15 mouse cellular contexts compared by ENCODE assay signal in genomic region chr17:88614234-88614633, GRCm38 (mm10). TPM values are rescaled to one million over a fixed set of nuclear protein-coding genes. Genes with fewer than 3 reads are reported as not detected.
DNase-seq lines count a peak whose midpoint lies in the region; ATAC-seq and TF ChIP-seq lines count a peak whose summit lies in the region.
"Had no signal": no experiment of that assay in that cellular context is flagged by ENCODE, and none has a peak within 500 bp of the region (broad histone marks: within the 10 kb centered on the region; RNA-seq: fewer than 3 reads in every experiment).

No protein-coding gene starts in this region.

- no peak for DNase-seq in hindbrain, embryonic 14.5 days (ENCODE audit: low spot score)
- peak; percentile 92 for DNase-seq in adipocyte (ENCODE audit: low spot score)
- no peak for DNase-seq in left cerebral cortex, postnatal 10 days (ENCODE audit: extremely low spot score in 1 of 2, low spot score in 2 of 2)
- DNase-seq in forebrain, embryonic 11.5 days (ENCODE audit: low spot score), result no peak
- no peak for DNase-seq in layer of hippocampus, adult 8-10 months (ENCODE audit: low spot score in 2 of 2)
- DNase-seq: cerebellum, adult 11-12 months; kidney, adult 18-20 months; right cerebral cortex, adult 18-20 months had no signal

- H3K27me3 ChIP-seq in hindbrain, embryonic 15.5 days, result no peaks in the 10 kb centered on the region
- H3K27me3 ChIP-seq in hindbrain, embryonic 14.5 days (ENCODE audit: control insufficient read depth, insufficient read depth, low read length), result no peaks in the 10 kb centered on the region
- no peaks in the 10 kb centered on the region for H3K27me3 ChIP-seq in intestine, embryonic 16.5 days (replicated peaks; ENCODE audit: control insufficient read depth, insufficient read depth, low read length)
- no peaks in the 10 kb centered on the region for H3K27me3 ChIP-seq in small intestine, adult 2 months (ENCODE audit: control insufficient read depth, insufficient read depth, low read length)
- H3K27me3 ChIP-seq in forebrain, embryonic 11.5 days (ENCODE audit: control insufficient read depth, insufficient read depth, low read length), result no peaks in the 10 kb centered on the region
- H3K27me3 ChIP-seq: embryonic facial prominence, embryonic 15.5 days had no signal

- WGBS in hindbrain, embryonic 15.5 days, result 62% methylated on average over 3 of the region's 3 CpGs
- WGBS in hindbrain, embryonic 14.5 days, result 63% methylated on average over 3 of the region's 3 CpGs
- 40% methylated on average over 3 of the region's 3 CpGs for WGBS in intestine, embryonic 16.5 days
- 19% methylated on average over 3 of the region's 3 CpGs for WGBS in small intestine, adult 2 months
- 79% methylated on average over 3 of the region's 3 CpGs for WGBS in forebrain, embryonic 11.5 days

- no peak overlapping the region for H3K27ac ChIP-seq in hindbrain, embryonic 15.5 days (replicated peaks)
- H3K27ac ChIP-seq in hindbrain, embryonic 14.5 days, result no peak overlapping the region
- H3K27ac ChIP-seq in intestine, embryonic 16.5 days (ENCODE audit: low read length), result peak overlapping the region; percentile 77
- peak overlapping the region; percentile 55 for H3K27ac ChIP-seq in small intestine, adult 2 months (ENCODE audit: insufficient read depth, low read depth, low read length)
- no peak overlapping the region for H3K27ac ChIP-seq in forebrain, embryonic 11.5 days (ENCODE audit: low read depth, low read length)
- H3K27ac ChIP-seq: embryonic facial prominence, embryonic 15.5 days had no signal

- H3K36me3 ChIP-seq in hindbrain, embryonic 15.5 days, result no peaks in the 10 kb centered on the region
- H3K36me3 ChIP-seq in hindbrain, embryonic 14.5 days (replicated peaks; ENCODE audit: control insufficient read depth, insufficient read depth), result no peaks in the 10 kb centered on the region
- H3K36me3 ChIP-seq in intestine, embryonic 16.5 days (ENCODE audit: control insufficient read depth, insufficient read depth, low read length), result no peaks in the 10 kb centered on the region
- no peaks in the 10 kb centered on the region; the same call in 1 of the 2 replicates for H3K36me3 ChIP-seq in small intestine, adult 2 months (ENCODE audit: control insufficient read depth, insufficient read depth, low read length)
- no peaks in the 10 kb centered on the region for H3K36me3 ChIP-seq in forebrain, embryonic 11.5 days (ENCODE audit: control insufficient read depth, insufficient read depth, low read length)
- H3K36me3 ChIP-seq: embryonic facial prominence, embryonic 15.5 days had no signal

- H3K4me1 ChIP-seq in hindbrain, embryonic 15.5 days (replicated peaks), result no peaks in the 10 kb centered on the region
- H3K4me1 ChIP-seq in hindbrain, embryonic 14.5 days (replicated peaks; ENCODE audit: control insufficient read depth, insufficient read depth, low read length), result no peaks in the 10 kb centered on the region
- peaks cover 11% of the 10 kb centered on the region; the same call in 1 of the 2 replicates for H3K4me1 ChIP-seq in intestine, embryonic 16.5 days (ENCODE audit: control insufficient read depth, insufficient read depth, low read length)
- peaks cover 18% of the 10 kb centered on the region for H3K4me1 ChIP-seq in small intestine, adult 2 months (ENCODE audit: control insufficient read depth, insufficient read depth, insufficient read length, low read length)
- no peaks in the 10 kb centered on the region for H3K4me1 ChIP-seq in forebrain, embryonic 11.5 days (replicated peaks; ENCODE audit: control insufficient read depth, insufficient read depth, low read length)

- TF ChIP-seq POLR2A in small intestine, adult 2 months (IDR thresholded peaks at IDR 0.05; ENCODE audit: low read depth, low read length), result no peak

- no peak for TF ChIP-seq CTCF in small intestine, adult 2 months (IDR thresholded peaks at IDR 0.05; ENCODE audit: extremely low read depth, insufficient read length, insufficient replicate concordance, low read depth, low read length)

- no peak overlapping the region for H3K4me3 ChIP-seq in hindbrain, embryonic 15.5 days
- no peak overlapping the region for H3K4me3 ChIP-seq in hindbrain, embryonic 14.5 days (replicated peaks; ENCODE audit: low read length)
- H3K4me3 ChIP-seq in intestine, embryonic 16.5 days (ENCODE audit: low read length), result no peak overlapping the region
- no peak overlapping the region for H3K4me3 ChIP-seq in small intestine, adult 2 months (ENCODE audit: low read depth, low read length)
- no peak overlapping the region for H3K4me3 ChIP-seq in forebrain, embryonic 11.5 days (ENCODE audit: low read depth, low read length)
- H3K4me3 ChIP-seq: embryonic facial prominence, embryonic 15.5 days had no signal

- peak; percentile 54; the same call in 1 of the 2 replicates for ATAC-seq in hindbrain, embryonic 15.5 days (ENCODE audit: low FRiP score, low read depth)
- no peak for ATAC-seq in hindbrain, embryonic 14.5 days (ENCODE audit: low FRiP score)
- peak; percentile 95 for ATAC-seq in intestine, embryonic 16.5 days
- ATAC-seq in forebrain, embryonic 11.5 days (replicated peaks; ENCODE audit: low FRiP score), result no peak

- no peak overlapping the region for H3K9ac ChIP-seq in hindbrain, embryonic 15.5 days
- no peak overlapping the region for H3K9ac ChIP-seq in hindbrain, embryonic 14.5 days
- H3K9ac ChIP-seq in intestine, embryonic 16.5 days (ENCODE audit: low read depth, low read length), result no peak overlapping the region
- no peak overlapping the region for H3K9ac ChIP-seq in forebrain, embryonic 11.5 days (ENCODE audit: low read length)
- H3K9ac ChIP-seq: embryonic facial prominence, embryonic 15.5 days had no signal

- no peaks in the 10 kb centered on the region for H3K9me3 ChIP-seq in hindbrain, embryonic 15.5 days
- no peaks in the 10 kb centered on the region for H3K9me3 ChIP-seq in hindbrain, embryonic 14.5 days (ENCODE audit: control insufficient read depth, low read length)
- H3K9me3 ChIP-seq in intestine, embryonic 16.5 days (ENCODE audit: control insufficient read depth, low read length), result no peaks in the 10 kb centered on the region
- H3K9me3 ChIP-seq in forebrain, embryonic 11.5 days (ENCODE audit: control insufficient read depth, low read length), result no peaks in the 10 kb centered on the region
- H3K9me3 ChIP-seq: embryonic facial prominence, embryonic 15.5 days had no signal

- intact Hi-C loops in left cerebral cortex, postnatal 10 days (cut with DNase I), result no loop called here

- H3K4me2 ChIP-seq in hindbrain, embryonic 15.5 days, result no peak overlapping the region
- no peak overlapping the region for H3K4me2 ChIP-seq in hindbrain, embryonic 14.5 days (replicated peaks)
- H3K4me2 ChIP-seq in intestine, embryonic 16.5 days (ENCODE audit: low read depth, low read length), result no peak overlapping the region
- H3K4me2 ChIP-seq in forebrain, embryonic 11.5 days (ENCODE audit: low read depth, low read length, severe bottlenecking), result no peak overlapping the region
- H3K4me2 ChIP-seq: embryonic facial prominence, embryonic 15.5 days had no signal

RNA-seq across cellular contexts. Expression of gene Ston1, which starts 16.8 kb away (rescaled TPM):
- polyA plus RNA-seq in hindbrain, embryonic 15.5 days (2015; fragmentation: Nextera tagmentation; extraction: Ambion mirVana), result 1.7 and 2.0 TPM in 2 replicates
- polyA plus RNA-seq in hindbrain, embryonic 14.5 days (2014; fragmentation: Nextera tagmentation; extraction: Ambion mirVana), result 2.3 and 3.4 TPM in 2 replicates
- polyA plus RNA-seq in intestine, embryonic 16.5 days (2015; fragmentation: Nextera tagmentation; extraction: Ambion mirVana), result 3.9 and 4.3 TPM in 2 replicates
- polyA plus RNA-seq in small intestine, adult 2 months (2012; rRNA removed), result 2.3 and 5.4 TPM in 2 replicates
- 1 to 10 TPM; 6.5 to 8.4 TPM for total RNA-seq in left cerebral cortex, postnatal 10 days (2021)
- 3.4 and 4.9 TPM in 2 replicates for polyA plus RNA-seq in forebrain, embryonic 11.5 days (2014; fragmentation: Nextera tagmentation; extraction: Ambion mirVana)
- 10 to 100 TPM; 11.3 to 16.7 (median 15.4) TPM for total RNA-seq in layer of hippocampus, adult 8-10 months (2022)
- total RNA-seq: megakaryocyte, adult 5-6 weeks had no signal

RNA-seq across cellular contexts. Expression of gene Gtf2a1l, which starts 54.2 kb away (rescaled TPM):
- polyA plus RNA-seq in hindbrain, embryonic 15.5 days (2015; fragmentation: Nextera tagmentation; extraction: Ambion mirVana), result 0.49 TPM in 1 of 2 replicates, not detected in the other
- 0.27 and 0.30 TPM in 2 replicates for polyA plus RNA-seq in hindbrain, embryonic 14.5 days (2014; fragmentation: Nextera tagmentation; extraction: Ambion mirVana)
- 0.11 and 0.22 TPM in 2 replicates for polyA plus RNA-seq in intestine, embryonic 16.5 days (2015; fragmentation: Nextera tagmentation; extraction: Ambion mirVana)
- polyA plus RNA-seq in small intestine, adult 2 months (2012; rRNA removed), result not detected in 2 replicates
- under 1 TPM; 0.34 to 0.39 TPM for total RNA-seq in left cerebral cortex, postnatal 10 days (2021)
- 0.36 TPM in 1 of 2 replicates, not detected in the other for polyA plus RNA-seq in forebrain, embryonic 11.5 days (2014; fragmentation: Nextera tagmentation; extraction: Ambion mirVana)
- total RNA-seq in layer of hippocampus, adult 8-10 months (2022), result under 1 TPM in 1 of 4 experiments, not detected in 3; 0.34 TPM
- total RNA-seq: gastrocnemius, adult 8-10 months; layer of hippocampus, postnatal 14 days; megakaryocyte, adult 5-6 weeks had no signal

Comparison
In these comparisons a context has a peak if more than half of its experiments do, and no peak if none do; other contexts are left out.
1. ATAC-seq: peak in hindbrain, embryonic 15.5 days (single experiment) and intestine, embryonic 16.5 days (single experiment); none in hindbrain, embryonic 14.5 days (single experiment) and forebrain, embryonic 11.5 days (single experiment).
2. H3K27ac ChIP-seq: peak in intestine, embryonic 16.5 days (single experiment) and small intestine, adult 2 months (single experiment); none in hindbrain, embryonic 15.5 days (single experiment), hindbrain, embryonic 14.5 days (single experiment) and forebrain, embryonic 11.5 days (single experiment).